Mouse (Mus musculus) CH12.LX (cell line): ENCODE measurements around the gene Tada2a. TPM values are rescaled to one million over a fixed set of nuclear protein-coding genes. Genes with fewer than 3 reads are reported as not detected.

Experiments
- DNase-seq: peaks from one replicate; pipeline ENCODE4 v3.0.0-alpha.2; 2013; ENCODE audit errors: extremely low read depth
- H3K27ac ChIP-seq: 2 replicates; pipeline ENCODE4 v1.5.1; 2012; ENCODE audit warnings: low read depth, mild to moderate bottlenecking, control low read depth, moderate library complexity; ENCODE audit not compliant: insufficient read depth
- H3K27me3 ChIP-seq: replicated peaks from 2 replicates; pipeline ENCODE3; 2012; ENCODE audit warnings: inconsistent platforms
- H3K36me3 ChIP-seq, 2 experiments: replicated peaks in 1 of 2; 2 replicates each; pipeline versions ENCODE3 to v1.6.1; 2012; ENCODE audit warnings: inconsistent platforms in 1 of 2, low read length in 1 of 2, mild to moderate bottlenecking in 1 of 2, mixed read lengths in 1 of 2, moderate library complexity in 1 of 2; ENCODE audit not compliant: control insufficient read depth in 1 of 2, insufficient read depth in 1 of 2
- H3K4me1 ChIP-seq, 2 experiments: 2 replicates each; pipeline ENCODE4 v1.6.1; 2012; ENCODE audit warnings: inconsistent platforms in 1 of 2, moderate library complexity in 1 of 2; ENCODE audit not compliant: insufficient read depth in 2 of 2, control insufficient read depth in 1 of 2
- H3K4me2 ChIP-seq: 2 replicates; pipeline ENCODE4 v1.6.1; 2012; ENCODE audit warnings: low read depth, mild to moderate bottlenecking, control low read depth; ENCODE audit not compliant: poor library complexity, insufficient read depth, severe bottlenecking
- H3K4me3 ChIP-seq, 3 experiments: fragments of 150-350 bp in 1 of 3; sonication (generic) in 1 of 3; replicated peaks in 1 of 3; 2 replicates each; pipeline versions ENCODE3 to v1.5.1; 2011 to 2012; ENCODE audit warnings: low read depth in 2 of 3, low read length in 2 of 3, mild to moderate bottlenecking in 2 of 3, moderate library complexity in 2 of 3, control low read depth in 1 of 3, improper control_type of control experiment in 1 of 3, inconsistent platforms in 1 of 3, mixed read lengths in 1 of 3; ENCODE audit not compliant: poor library complexity in 1 of 3
- H3K79me2 ChIP-seq: replicated peaks from 2 replicates; pipeline ENCODE4 v1.6.1; 2012; ENCODE audit warnings: mild to moderate bottlenecking, moderate library complexity; ENCODE audit not compliant: control insufficient read depth, poor library complexity, insufficient read depth, severe bottlenecking; ENCODE audit errors: extremely low read depth
- H3K9ac ChIP-seq: 2 replicates; pipeline ENCODE4 v1.6.1; 2012; ENCODE audit warnings: low read depth, mild to moderate bottlenecking, control low read depth, moderate library complexity; ENCODE audit not compliant: insufficient read depth
- H3K9me3 ChIP-seq: replicated peaks from 2 replicates; pipeline ENCODE3; 2012; ENCODE audit warnings: low read length, inconsistent platforms, mixed read lengths
- BHLHE40 ChIP-seq: IDR thresholded peaks from 2 replicates; pipeline ENCODE4 v1.6.1; 2011; ENCODE audit warnings: mild to moderate bottlenecking, low read depth, low read length, improper control_type of control experiment
- CHD2 ChIP-seq: IDR thresholded peaks from 2 replicates; pipeline ENCODE4 v1.6.1; 2011; ENCODE audit warnings: low read length, improper control_type of control experiment
- CTCF ChIP-seq, 2 experiments: IDR thresholded peaks in 1 of 2; conservative IDR thresholded peaks in 1 of 2; 2 replicates each; pipeline ENCODE4 v1.5.1; 2011 to 2012; ENCODE audit warnings: low read depth in 2 of 2, low read length in 2 of 2, improper control_type of control experiment in 1 of 2, inconsistent platforms in 1 of 2, mild to moderate bottlenecking in 1 of 2, moderate library complexity in 1 of 2
- E2F4 ChIP-seq: IDR thresholded peaks from 2 replicates; pipeline ENCODE4 v1.6.1; 2011; ENCODE audit warnings: low read depth, low read length, improper control_type of control experiment; ENCODE audit not compliant: insufficient replicate concordance
- ELF1 ChIP-seq: IDR thresholded peaks from 2 replicates; pipeline ENCODE4 v1.6.1; 2014; ENCODE audit warnings: low read depth, mild to moderate bottlenecking, inconsistent platforms, low read length, improper control_type of control experiment
- ETS1 ChIP-seq: conservative IDR thresholded peaks from 2 replicates; pipeline ENCODE4 v1.6.1; 2012; ENCODE audit warnings: low read depth, mild to moderate bottlenecking, inconsistent platforms, low read length, improper control_type of control experiment, moderate library complexity
- HCFC1 ChIP-seq: IDR thresholded peaks from 2 replicates; pipeline ENCODE4 v1.6.1; 2012; ENCODE audit warnings: low read depth, mild to moderate bottlenecking, inconsistent platforms, low read length, improper control_type of control experiment
- JUN ChIP-seq: IDR thresholded peaks from 2 replicates; pipeline ENCODE4 v1.6.1; 2011; ENCODE audit warnings: low read depth, mild to moderate bottlenecking, low read length, improper control_type of control experiment, moderate library complexity; ENCODE audit not compliant: insufficient read depth
- JUND ChIP-seq: conservative IDR thresholded peaks from 2 replicates; pipeline ENCODE4 v1.6.1; 2011; ENCODE audit warnings: low read depth, low read length, improper control_type of control experiment
- MAFK ChIP-seq: IDR thresholded peaks from 2 replicates; pipeline ENCODE4 v1.6.1; 2011; ENCODE audit warnings: low read length, improper control_type of control experiment; ENCODE audit not compliant: insufficient replicate concordance
- MEF2A ChIP-seq: IDR thresholded peaks from 2 replicates; pipeline ENCODE4 v1.6.1; 2014; ENCODE audit warnings: low read depth, mild to moderate bottlenecking, inconsistent platforms, low read length, improper control_type of control experiment, borderline replicate concordance
- MXI1 ChIP-seq: IDR thresholded peaks from 2 replicates; pipeline ENCODE4 v1.6.1; 2011; ENCODE audit warnings: mild to moderate bottlenecking, low read depth, low read length, improper control_type of control experiment
- MYC ChIP-seq: IDR thresholded peaks from 2 replicates; pipeline ENCODE4 v1.6.1; 2011; ENCODE audit warnings: low read depth, mild to moderate bottlenecking, improper control_type of control experiment, low read length
- NELFE ChIP-seq: IDR thresholded peaks from 2 replicates; pipeline ENCODE4 v1.6.1; 2011; ENCODE audit warnings: low read depth, low read length, improper control_type of control experiment
- NRF1 ChIP-seq: IDR thresholded peaks from 2 replicates; pipeline ENCODE4 v1.6.1; 2014; ENCODE audit warnings: low read depth, mild to moderate bottlenecking, inconsistent platforms, low read length, improper control_type of control experiment, moderate library complexity
- PAX5 ChIP-seq: IDR thresholded peaks from 2 replicates; pipeline ENCODE4 v1.6.1; 2012; ENCODE audit warnings: low read length, inconsistent platforms, mixed read lengths
- RAD21 ChIP-seq: IDR thresholded peaks from 2 replicates; pipeline ENCODE4 v1.6.1; 2011; ENCODE audit warnings: low read depth, mild to moderate bottlenecking, low read length, improper control_type of control experiment, moderate library complexity
- RCOR1 ChIP-seq: conservative IDR thresholded peaks from 2 replicates; pipeline ENCODE4 v1.6.1; 2012; ENCODE audit warnings: low read depth, mild to moderate bottlenecking, inconsistent platforms, low read length, improper control_type of control experiment
- SIN3A ChIP-seq: IDR thresholded peaks from 2 replicates; pipeline ENCODE4 v1.6.1; 2012; ENCODE audit warnings: low read length, improper control_type of control experiment, inconsistent platforms
- SMC3 ChIP-seq: IDR thresholded peaks from 2 replicates; pipeline ENCODE4 v1.6.1; 2011; ENCODE audit warnings: low read depth, low read length, improper control_type of control experiment
- TBP ChIP-seq: conservative IDR thresholded peaks from 2 replicates; pipeline ENCODE4 v1.6.1; 2011; ENCODE audit warnings: low read depth, low read length, improper control_type of control experiment
- TCF12 ChIP-seq: IDR thresholded peaks from 2 replicates; pipeline ENCODE4 v1.6.1; 2014; ENCODE audit warnings: low read depth, mild to moderate bottlenecking, inconsistent platforms, low read length, improper control_type of control experiment
- UBTF ChIP-seq: IDR thresholded peaks from 2 replicates; pipeline ENCODE4 v1.6.1; 2012; ENCODE audit warnings: low read depth, mild to moderate bottlenecking, inconsistent platforms, low read length, improper control_type of control experiment, moderate library complexity
- USF1 ChIP-seq: IDR thresholded peaks from 2 replicates; pipeline ENCODE4 v1.6.1; 2014; ENCODE audit warnings: low read depth, mild to moderate bottlenecking, inconsistent platforms, low read length, improper control_type of control experiment
- ZC3H11A ChIP-seq: IDR thresholded peaks from 2 replicates; pipeline ENCODE4 v1.6.1; 2012; ENCODE audit warnings: low read depth, mild to moderate bottlenecking, inconsistent platforms, low read length, improper control_type of control experiment
- ZNF384 ChIP-seq: IDR thresholded peaks from 2 replicates; pipeline ENCODE4 v1.6.1; 2012; ENCODE audit warnings: low read depth, low read length, improper control_type of control experiment, inconsistent platforms
- dilution Hi-C: fragments of 300-500 bp; cut with MboI; formaldehyde crosslinking; loops from 2 replicates; pipeline ENCODE4 v1.14.3; 2020; ENCODE audit warnings: low sequenced_read_pairs; ENCODE audit not compliant: extremely low pct_unique_long_range_greater_than_20kb, extremely low pct_ligation_motif_present
- in situ Hi-C: fragments of 300-500 bp; cut with MboI; formaldehyde crosslinking; loops from 3 replicates; pipeline ENCODE4 v1.14.3; 2019; ENCODE audit warnings: low sequenced_read_pairs, low pct_ligation_motif_present, low pct_unique_long_range_greater_than_20kb, mixed read lengths
- polyA plus RNA-seq: library from polyadenylated mRNA; unstranded; fragments of >175 nt; gene quantifications from 2 replicates; pipeline ENCODE4 v1.2.1, GENCODE M21; 2012; ENCODE audit warnings: low read depth; ENCODE audit not compliant: insufficient read length
- total RNA-seq, 2 experiments: library from RNA; depleted of rRNA; stranded (reverse); fragments of 300-350 nt in 1 of 2; fragments of >200 nt in 1 of 2; gene quantifications; 2 replicates each; pipeline ENCODE4 v1.2.3; 2012 to 2014

Tada2a gene
- total and polyA plus RNA-seq, 3 experiments: 34.1 to 66.1 (median 37.5) TPM

DNA sequence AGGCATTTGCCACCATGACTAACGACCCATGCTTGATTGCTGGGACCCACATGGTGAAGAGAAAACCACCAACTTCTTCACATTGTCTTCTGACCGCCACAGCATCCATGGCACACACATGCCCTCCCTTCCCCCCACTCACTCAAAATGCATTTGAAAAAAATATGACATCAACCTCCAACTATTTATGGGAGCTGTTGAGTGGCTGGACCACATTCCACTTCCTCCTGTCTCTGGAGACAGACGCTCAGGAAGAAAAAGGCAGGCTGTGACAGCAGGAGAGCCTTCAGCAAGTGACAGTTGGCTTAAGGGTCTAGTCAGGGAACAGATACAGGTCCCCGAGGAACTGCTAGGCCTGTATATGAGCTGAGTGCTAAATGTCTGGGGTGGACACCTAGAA, 49.5 kb downstream of the Tada2a start:
- peaks cover 27 to 72% of the 10 kb centered on the region in 2 experiments for H3K36me3 ChIP-seq
- H3K9ac ChIP-seq: no peak overlapping the region
- H3K27ac ChIP-seq: no peak overlapping the region
- H3K79me2 ChIP-seq: no peaks in the 10 kb centered on the region
- no peak for DNase-seq
- H3K4me1 ChIP-seq: peaks cover 0 to 6% of the 10 kb centered on the region in 2 experiments; a peak in 2 of 4 replicates
- no peak overlapping the region for H3K4me3 ChIP-seq
- dilution Hi-C loops (no loop called here), in situ Hi-C loops (no loop called here)
- H3K9me3 ChIP-seq: no peaks in the 10 kb centered on the region
- H3K4me2 ChIP-seq: no peak overlapping the region
- no peaks in the 10 kb centered on the region for H3K27me3 ChIP-seq
- no peak for TF ChIP-seq HCFC1
- no peak for TF ChIP-seq TCF12
- TF ChIP-seq PAX5: no peak
- TF ChIP-seq NELFE: no peak
- TF ChIP-seq BHLHE40: no peak
- no peak for TF ChIP-seq RCOR1
- TF ChIP-seq SIN3A: no peak
- no peak for TF ChIP-seq MEF2A
- TF ChIP-seq MYC: no peak
- TF ChIP-seq MXI1: no peak
- TF ChIP-seq SMC3: no peak
- TF ChIP-seq JUN: no peak
- no peak for TF ChIP-seq ZC3H11A
- no peak for TF ChIP-seq NRF1
- no peak for TF ChIP-seq CHD2

DNA sequence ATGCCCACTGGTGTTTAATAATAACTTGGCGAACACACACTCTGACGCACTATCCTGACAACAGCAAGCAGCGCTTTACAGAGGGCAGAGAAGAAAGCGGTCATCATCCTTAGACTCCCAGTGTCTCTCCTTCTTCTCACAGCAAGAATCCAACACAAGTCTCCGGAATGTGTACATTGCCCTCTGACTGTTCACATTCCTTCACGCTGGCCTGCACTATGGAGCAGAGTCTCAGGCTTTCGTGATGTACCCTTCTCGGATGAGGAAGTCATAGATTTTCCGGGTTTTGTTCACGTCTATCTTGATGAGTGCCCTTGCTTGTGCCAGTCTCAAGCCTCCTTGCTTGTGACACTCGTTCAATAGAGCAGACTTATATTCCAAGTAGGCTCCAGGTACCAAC, 50.0 kb downstream of the Tada2a start:
- H3K9me3 ChIP-seq: no peaks in the 10 kb centered on the region
- H3K79me2 ChIP-seq: no peaks in the 10 kb centered on the region
- H3K27ac ChIP-seq: no peak overlapping the region
- H3K9ac ChIP-seq: no peak overlapping the region
- no peak for DNase-seq
- H3K4me2 ChIP-seq: no peak overlapping the region
- H3K4me3 ChIP-seq: no peak overlapping the region
- H3K4me1 ChIP-seq: peaks cover 4 to 11% of the 10 kb centered on the region in 2 experiments
- H3K36me3 ChIP-seq: peaks cover 27 to 67% of the 10 kb centered on the region in 2 experiments
- H3K27me3 ChIP-seq: no peaks in the 10 kb centered on the region
- dilution Hi-C loops: no loop called here
- TF ChIP-seq ETS1 (no peak), RCOR1 (no peak), SIN3A (no peak), ZNF384 (no peak), MYC (no peak), E2F4 (no peak), ELF1 (no peak), MAFK (no peak), UBTF (no peak), PAX5 (no peak), USF1 (no peak), CTCF (conservative IDR thresholded peaks at IDR 0.05 in 1 of 2, IDR thresholded peaks at IDR 0.05 in 1 of 2; ENCODE audit: low read depth in 2 of 2, low read length in 2 of 2) (no peak), JUN (no peak), MXI1 (no peak), TBP (no peak), JUND (no peak), RAD21 (no peak)
- TF ChIP-seq, all 38 proteins: peak for 0
- in situ Hi-C loops: no loop called here
